Mouse (Mus musculus) heart, postnatal 36 days (tissue): Measurements from ENCODE around the gene Srebf2. TPM values are rescaled to one million over a fixed set of nuclear protein-coding genes. Genes with fewer than 3 reads are reported as not detected.

ENCODE experiments used
- DNase-seq, 2 experiments: peaks; one replicate each; pipeline ENCODE4 v3.0.0; 2021 to 2022
- intact Hi-C: fragments of 180-260 bp; cut with DNase I; formaldehyde crosslinking; loops from one replicate; pipeline ENCODE4 v1.15.1; 2025
- total RNA-seq, 2 experiments: library from RNA; stranded (reverse); gene quantifications; 2 replicates each; pipeline ENCODE4 v1.2.3; 2021

The Srebf2 gene
- total RNA-seq, 2 experiments from 2014 or later, result 17.4 to 19.5 TPM

GRCm38 (mm10) chr15:82175091-82175490 lies 28.1 kb downstream of the Srebf2 start:
- intact Hi-C loops, result no loop called here
- no peak for DNase-seq

GRCm38 (mm10) chr15:82177743-82178290 lies 30.8 kb downstream of the Srebf2 start:
- no peak for DNase-seq
- intact Hi-C loops, result no loop called here

GRCm38 (mm10) chr15:82181131-82181530 lies 34.1 kb downstream of the Srebf2 start:
- intact Hi-C loops, result loop anchor here (5.0 kb wide), 1 partner anchor 51 kb away; no protein-coding TSS in a partner anchor
- no peak for DNase-seq

GRCm38 (mm10) chr15:82182311-82182710 lies 35.3 kb downstream of the Srebf2 start:
- DNase-seq, result no peak
- intact Hi-C loops, result loop anchor here (5.0 kb wide), 1 partner anchor 50 kb away; no protein-coding TSS in a partner anchor

- intact Hi-C loops, result loop anchor here (5.0 kb wide), 1 partner anchor 49 kb away; no protein-coding TSS in a partner anchor
- no peak for DNase-seq
These were observed 36.6 kb downstream of the Srebf2 start for GRCm38 (mm10) chr15:82183596-82183995.

GRCm38 (mm10) chr15:82184183-82184582 lies 37.2 kb downstream of the Srebf2 start:
- intact Hi-C loops, result loop anchor here (5.0 kb wide), 1 partner anchor 48 kb away; no protein-coding TSS in a partner anchor
- no peak for DNase-seq

GRCm38 (mm10) chr15:82184656-82185055 lies 37.7 kb downstream of the Srebf2 start:
- no peak for DNase-seq
- intact Hi-C loops, result loop anchor here (5.0 kb wide), 1 partner anchor 48 kb away; no protein-coding TSS in a partner anchor

GRCm38 (mm10) chr15:82185062-82185783 lies 38.2 kb downstream of the Srebf2 start:
- intact Hi-C loops, result no loop called here
- DNase-seq, result no peak

- peak in 1 of 2 experiments; percentile 22 for DNase-seq
- intact Hi-C loops, result no loop called here
These were observed 39.1 kb downstream of the Srebf2 start for GRCm38 (mm10) chr15:82186131-82186530.

GRCm38 (mm10) chr15:82186931-82187330 lies 40.0 kb downstream of the Srebf2 start:
- no peak for DNase-seq
- intact Hi-C loops, result no loop called here

GRCm38 (mm10) chr15:82187401-82187800 lies 40.4 kb downstream of the Srebf2 start:
- no peak for DNase-seq
- intact Hi-C loops, result no loop called here

- intact Hi-C loops, result no loop called here
- DNase-seq, result no peak
These were observed 40.9 kb downstream of the Srebf2 start for GRCm38 (mm10) chr15:82187924-82188323.

GRCm38 (mm10) chr15:82188481-82189240 lies 41.7 kb downstream of the Srebf2 start:
- DNase-seq, result peak; percentile 37 to 49
- intact Hi-C loops, result no loop called here

- no peak for DNase-seq
- intact Hi-C loops, result no loop called here
These were observed 45.6 kb downstream of the Srebf2 start for GRCm38 (mm10) chr15:82192617-82193016.

GRCm38 (mm10) chr15:82196300-82196699 lies 49.3 kb downstream of the Srebf2 start:
- intact Hi-C loops, result no loop called here
- DNase-seq, result no peak

GRCm38 (mm10) chr15:82197246-82197750 lies 50.3 kb downstream of the Srebf2 start:
- intact Hi-C loops, result no loop called here
- no peak for DNase-seq

- no peak for DNase-seq
- intact Hi-C loops, result no loop called here
These were observed 51.0 kb downstream of the Srebf2 start for GRCm38 (mm10) chr15:82197937-82198336.

GRCm38 (mm10) chr15:82198342-82198741 lies 51.4 kb downstream of the Srebf2 start:
- intact Hi-C loops, result no loop called here
- no peak for DNase-seq

GRCm38 (mm10) chr15:82199546-82199945 lies 52.6 kb downstream of the Srebf2 start:
- intact Hi-C loops, result no loop called here

GRCm38 (mm10) chr15:82202086-82202485 lies 55.1 kb downstream of the Srebf2 start:
- DNase-seq, result no peak
- intact Hi-C loops, result no loop called here

More at GRCm38 (mm10) chr15:82199546-82199945, 52.6 kb downstream of the Srebf2 start:
- DNase-seq, result no peak

- intact Hi-C loops, result no loop called here
These were observed 56.1 kb downstream of the Srebf2 start for GRCm38 (mm10) chr15:82203090-82203489.

More at GRCm38 (mm10) chr15:82203090-82203489, 56.1 kb downstream of the Srebf2 start:
- no peak for DNase-seq
